In the genomic region with DNA sequence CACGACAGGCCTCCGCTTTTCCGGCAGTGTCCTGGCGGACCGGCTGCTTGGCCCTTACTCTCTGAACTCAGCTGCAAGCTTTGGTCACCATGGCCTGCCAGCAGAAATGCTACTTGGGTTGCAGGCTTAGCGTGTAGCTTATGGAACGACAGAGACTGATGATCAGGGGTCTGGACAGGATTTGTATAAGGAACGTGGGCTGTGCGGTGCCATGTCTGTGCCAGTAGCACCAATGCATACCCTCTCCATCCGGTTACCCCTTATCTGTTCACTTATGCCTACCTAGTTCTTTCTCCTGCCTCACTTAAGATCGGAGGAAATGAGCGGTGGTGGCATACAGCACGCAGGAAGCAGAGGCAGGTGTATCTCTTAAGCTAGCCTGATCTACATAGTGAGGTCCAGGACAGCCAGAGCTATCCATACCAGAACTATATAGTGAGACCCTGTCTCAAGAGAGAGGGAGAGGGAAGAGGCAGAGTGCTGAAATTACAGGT, we compare ENCODE assay signal across 8 mouse cellular contexts. TPM values are rescaled to one million over a fixed set of nuclear protein-coding genes. Genes with fewer than 3 reads are reported as not detected.
DNase-seq lines count a peak whose midpoint lies in the region; ATAC-seq and TF ChIP-seq lines count a peak whose summit lies in the region.

No protein-coding gene starts in this region.

- no peaks in the 10 kb centered on the region for H3K9me3 ChIP-seq in embryonic facial prominence, embryonic 10.5 days
- H3K9me3 ChIP-seq in midbrain, postnatal 0 days (ENCODE audit: low read length): no peaks in the 10 kb centered on the region

- H3K36me3 ChIP-seq in embryonic facial prominence, embryonic 10.5 days (replicated peaks): peaks cover 30% of the 10 kb centered on the region
- H3K36me3 ChIP-seq in midbrain, postnatal 0 days (ENCODE audit: insufficient read depth, low read length): no peaks in the 10 kb centered on the region

- H3K4me3 ChIP-seq in layer of hippocampus, adult 2 months: peak overlapping the region; percentile 74
- H3K4me3 ChIP-seq in embryonic facial prominence, embryonic 10.5 days: peak overlapping the region; percentile 96
- peak overlapping the region; percentile 45 for H3K4me3 ChIP-seq in midbrain, postnatal 0 days (ENCODE audit: low read depth, low read length)

- H3K4me1 ChIP-seq in embryonic facial prominence, embryonic 10.5 days: peaks cover 33% of the 10 kb centered on the region
- peaks cover 3% of the 10 kb centered on the region; the same call in 1 of the 2 replicates for H3K4me1 ChIP-seq in midbrain, postnatal 0 days (ENCODE audit: insufficient read depth, low read length)

- no peak for TF ChIP-seq CTCF in layer of hippocampus, adult 2 months (conservative IDR thresholded peaks at IDR 0.05)
- no peak for TF ChIP-seq CTCF in midbrain, postnatal 0 days (IDR thresholded peaks at IDR 0.05)

- peak overlapping the region; percentile 61 for H3K9ac ChIP-seq in midbrain, postnatal 0 days (replicated peaks; ENCODE audit: low read length, poor library complexity, severe bottlenecking)

- no peak for DNase-seq in layer of hippocampus, adult 2 months (ENCODE audit: low spot score in 2 of 2)
- DNase-seq in layer of hippocampus, adult 9-11 months: no peak
- DNase-seq in embryonic facial prominence, embryonic 10.5 days (ENCODE audit: low spot score): no peak
- peak; percentile 67 for DNase-seq in induced T-regulatory cell, adult 2 months (ENCODE audit: low read depth)
- DNase-seq in midbrain, postnatal 0 days (ENCODE audit: low spot score): no peak
- no peak for DNase-seq in gastrocnemius, postnatal 10 days
- no peak for DNase-seq in cerebellum, adult 18-20 months
- no peak for DNase-seq in layer of hippocampus, postnatal 10 days (ENCODE audit: low spot score in 2 of 2)

- peak overlapping the region; percentile 83 for H3K4me2 ChIP-seq in midbrain, postnatal 0 days (ENCODE audit: low read depth, low read length, poor library complexity, severe bottlenecking)

- H3K27ac ChIP-seq in layer of hippocampus, adult 2 months: peak overlapping the region; percentile 99
- peak overlapping the region; percentile 86 for H3K27ac ChIP-seq in embryonic facial prominence, embryonic 10.5 days (replicated peaks)
- peak overlapping the region; percentile 93 for H3K27ac ChIP-seq in midbrain, postnatal 0 days (ENCODE audit: low read depth, low read length)

- H3K27me3 ChIP-seq in embryonic facial prominence, embryonic 10.5 days (replicated peaks; ENCODE audit: low read depth, poor library complexity, severe bottlenecking): no peaks in the 10 kb centered on the region
- no peaks in the 10 kb centered on the region for H3K27me3 ChIP-seq in midbrain, postnatal 0 days (ENCODE audit: insufficient read depth, low read length)

- WGBS in embryonic facial prominence, embryonic 10.5 days: 30% methylated on average over 13 of the region's 13 CpGs
- WGBS in midbrain, postnatal 0 days: 24% methylated on average over 13 of the region's 13 CpGs

- ATAC-seq in midbrain, postnatal 0 days (ENCODE audit: low FRiP score): no peak

RNA-seq across cellular contexts. Expression of gene Stip1, which starts 0.9 kb away (rescaled TPM):
- 100 to 1,000 TPM; 179 to 195 TPM for total RNA-seq in layer of hippocampus, adult 2 months (2021)
- 453 and 489 TPM in 2 replicates for polyA plus RNA-seq in embryonic facial prominence, embryonic 10.5 days (2016; fragmentation: Nextera tagmentation; extraction: Ambion mirVana)
- total RNA-seq in midbrain, postnatal 0 days (2014; rRNA removed): 97.0 and 101 TPM in 2 replicates
- polyA plus RNA-seq in midbrain, postnatal 0 days (2015; fragmentation: Nextera tagmentation; extraction: Ambion mirVana): 142 and 147 TPM in 2 replicates
- total RNA-seq in gastrocnemius, postnatal 10 days (2021): 100 to 1,000 TPM in 1 of 2 experiments, 10 to 100 TPM in 1; 98.2 to 100 TPM
- total RNA-seq in layer of hippocampus, postnatal 10 days (2021): 100 to 1,000 TPM; 126 to 148 TPM

RNA-seq across cellular contexts. Expression of gene Macrod1, which starts 15.9 kb away (rescaled TPM):
- 10 to 100 TPM; 20.3 to 22.4 TPM for total RNA-seq in layer of hippocampus, adult 2 months (2021)
- 5.0 and 5.4 TPM in 2 replicates for polyA plus RNA-seq in embryonic facial prominence, embryonic 10.5 days (2016; fragmentation: Nextera tagmentation; extraction: Ambion mirVana)
- 1.4 and 5.1 TPM in 2 replicates for total RNA-seq in midbrain, postnatal 0 days (2014; rRNA removed)
- polyA plus RNA-seq in midbrain, postnatal 0 days (2015; fragmentation: Nextera tagmentation; extraction: Ambion mirVana): 5.9 and 6.2 TPM in 2 replicates
- total RNA-seq in gastrocnemius, postnatal 10 days (2021): 100 to 1,000 TPM; 201 to 216 TPM
- 1 to 10 TPM; 4.4 to 5.2 TPM for total RNA-seq in layer of hippocampus, postnatal 10 days (2021)

RNA-seq across cellular contexts. Expression of gene Fermt3, which starts 21.4 kb away (rescaled TPM):
- total RNA-seq in layer of hippocampus, adult 2 months (2021): 1 to 10 TPM; 3.6 to 5.0 TPM
- 7.1 and 8.0 TPM in 2 replicates for polyA plus RNA-seq in embryonic facial prominence, embryonic 10.5 days (2016; fragmentation: Nextera tagmentation; extraction: Ambion mirVana)
- total RNA-seq in midbrain, postnatal 0 days (2014; rRNA removed): 5.6 and 6.2 TPM in 2 replicates
- 3.0 and 3.4 TPM in 2 replicates for polyA plus RNA-seq in midbrain, postnatal 0 days (2015; fragmentation: Nextera tagmentation; extraction: Ambion mirVana)
- total RNA-seq in gastrocnemius, postnatal 10 days (2021): 1 to 10 TPM; 1.7 to 4.9 TPM
- 1 to 10 TPM; 5.0 to 5.2 TPM for total RNA-seq in layer of hippocampus, postnatal 10 days (2021)

RNA-seq across cellular contexts. Expression of gene Trpt1, which starts 44.8 kb away (rescaled TPM):
- total RNA-seq in layer of hippocampus, adult 2 months (2021): 10 to 100 TPM; 17.4 to 19.2 TPM
- polyA plus RNA-seq in embryonic facial prominence, embryonic 10.5 days (2016; fragmentation: Nextera tagmentation; extraction: Ambion mirVana): 8.3 and 8.8 TPM in 2 replicates
- 19.6 and 28.1 TPM in 2 replicates for total RNA-seq in midbrain, postnatal 0 days (2014; rRNA removed)
- 19.8 and 23.4 TPM in 2 replicates for polyA plus RNA-seq in midbrain, postnatal 0 days (2015; fragmentation: Nextera tagmentation; extraction: Ambion mirVana)
- 10 to 100 TPM; 19.1 to 20.8 TPM for total RNA-seq in gastrocnemius, postnatal 10 days (2021)
- 10 to 100 TPM; 16.9 to 18.2 TPM for total RNA-seq in layer of hippocampus, postnatal 10 days (2021)

RNA-seq across cellular contexts. Expression of gene Nudt22, which starts 44.8 kb away (rescaled TPM):
- total RNA-seq in layer of hippocampus, adult 2 months (2021): 10 to 100 TPM; 13.2 to 15.5 TPM
- 20.1 and 20.9 TPM in 2 replicates for polyA plus RNA-seq in embryonic facial prominence, embryonic 10.5 days (2016; fragmentation: Nextera tagmentation; extraction: Ambion mirVana)
- total RNA-seq in midbrain, postnatal 0 days (2014; rRNA removed): 12.8 and 19.6 TPM in 2 replicates
- polyA plus RNA-seq in midbrain, postnatal 0 days (2015; fragmentation: Nextera tagmentation; extraction: Ambion mirVana): 17.8 and 22.0 TPM in 2 replicates
- total RNA-seq in gastrocnemius, postnatal 10 days (2021): 10 to 100 TPM; 16.6 to 21.4 TPM
- 10 to 100 TPM; 10.2 to 11.3 TPM for total RNA-seq in layer of hippocampus, postnatal 10 days (2021)

Comparison
In these comparisons a context has a peak if more than half of its experiments do, and no peak if none do; other contexts are left out.
1. H3K4me3 ChIP-seq: peak in every context shown above with its lines; median percentile 96 in embryonic facial prominence, embryonic 10.5 days; 74 in layer of hippocampus, adult 2 months; 45 in midbrain, postnatal 0 days.
2. RNA of gene Macrod1, which starts 15.9 kb away (total RNA-seq): 201 to 216 TPM in gastrocnemius, postnatal 10 days; 20.3 to 22.4 TPM in layer of hippocampus, adult 2 months, 4.4 to 5.2 TPM in layer of hippocampus, postnatal 10 days and 1.4 to 5.1 TPM in midbrain, postnatal 0 days; every median in the first group is over 4 times any median in the second.
3. Peak in every context shown above with its lines, with median percentiles within 50 percentile points of each other: H3K27ac ChIP-seq.